ENCODE assay signal across 28 mouse cellular contexts in genomic region chr4:124422406-124422805, GRCm38 (mm10).
"Had no signal": no experiment of that assay in that cellular context is flagged by ENCODE, and none has a peak within 500 bp of the region (broad histone marks: within the 10 kb centered on the region; RNA-seq: fewer than 3 reads in every experiment).

No protein-coding gene starts in this region.

- H3K4me3 ChIP-seq: embryonic facial prominence, embryonic 10.5 days; embryonic facial prominence, embryonic 12.5 days; embryonic facial prominence, embryonic 13.5 days; embryonic facial prominence, embryonic 15.5 days; erythroblast, embryonic 14.5 days; forebrain, embryonic 10.5 days; forebrain, embryonic 12.5 days; forebrain, embryonic 13.5 days; forebrain, embryonic 15.5 days; gastrocnemius, adult 2 months; heart, adult 2 months had no signal

- H3K4me2 ChIP-seq: embryonic facial prominence, embryonic 12.5 days; embryonic facial prominence, embryonic 13.5 days; embryonic facial prominence, embryonic 15.5 days; forebrain, embryonic 12.5 days; forebrain, embryonic 13.5 days; forebrain, embryonic 15.5 days had no signal

- H3K36me3 ChIP-seq: embryonic facial prominence, embryonic 10.5 days; embryonic facial prominence, embryonic 12.5 days; embryonic facial prominence, embryonic 13.5 days; embryonic facial prominence, embryonic 15.5 days; forebrain, embryonic 10.5 days; forebrain, embryonic 12.5 days; forebrain, embryonic 15.5 days had no signal

- DNase-seq: cerebellum, adult 18-20 months; cerebellum, adult 2 months; cerebellum, adult 8-10 months; cerebellum, adult 9-10 months; cerebellum, adult 9-11 months; cerebellum, postnatal 10 days; cerebellum, postnatal 14 days; cerebellum, postnatal 25 days; cerebellum, postnatal 36 days; embryo, embryonic 11 days; forebrain, postnatal 0 days; gastrocnemius, adult 2 months; gastrocnemius, postnatal 10 days; gastrocnemius, postnatal 14 days; gastrocnemius, postnatal 25 days; gastrocnemius, postnatal 36 days; heart, adult 18-20 months; heart, adult 2 months had no signal

- H3K27ac ChIP-seq: embryonic facial prominence, embryonic 10.5 days; embryonic facial prominence, embryonic 12.5 days; embryonic facial prominence, embryonic 13.5 days; embryonic facial prominence, embryonic 15.5 days; forebrain, embryonic 10.5 days; forebrain, embryonic 12.5 days; forebrain, embryonic 13.5 days; forebrain, embryonic 15.5 days; gastrocnemius, adult 2 months; heart, adult 2 months had no signal

- H3K27me3 ChIP-seq: embryonic facial prominence, embryonic 12.5 days; embryonic facial prominence, embryonic 13.5 days; embryonic facial prominence, embryonic 15.5 days; forebrain, embryonic 13.5 days; forebrain, embryonic 15.5 days had no signal

- H3K9ac ChIP-seq: embryonic facial prominence, embryonic 12.5 days; embryonic facial prominence, embryonic 13.5 days; embryonic facial prominence, embryonic 15.5 days; forebrain, embryonic 12.5 days; forebrain, embryonic 13.5 days; forebrain, embryonic 15.5 days; forebrain, postnatal 0 days had no signal

- ATAC-seq: forebrain, embryonic 13.5 days; forebrain, embryonic 15.5 days; forebrain, embryonic 16.5 days; forebrain, postnatal 0 days had no signal

- H3K4me1 ChIP-seq: embryonic facial prominence, embryonic 12.5 days; embryonic facial prominence, embryonic 13.5 days; embryonic facial prominence, embryonic 15.5 days; forebrain, embryonic 12.5 days; forebrain, embryonic 13.5 days; forebrain, embryonic 15.5 days had no signal

- H3K9me3 ChIP-seq: embryonic facial prominence, embryonic 10.5 days; embryonic facial prominence, embryonic 12.5 days; embryonic facial prominence, embryonic 13.5 days; embryonic facial prominence, embryonic 15.5 days; forebrain, embryonic 10.5 days; forebrain, embryonic 13.5 days; forebrain, embryonic 15.5 days had no signal
